Mouse (Mus musculus) thymus, adult 2 months (tissue): Measurements from ENCODE around the gene Atf3.

Source experiments
- CTCF ChIP-seq: fragments of 200-500 bp; IDR thresholded peaks from 2 replicates; pipeline ENCODE4 v1.5.1; 2012; ENCODE audit warnings: mild to moderate bottlenecking, control low read depth, low read length, moderate library complexity, borderline replicate concordance; ENCODE audit not compliant: control insufficient read depth, poor library complexity, insufficient read depth; ENCODE audit errors: extremely low read depth
- POLR2A ChIP-seq: fragments of 200-500 bp; IDR thresholded peaks from 2 replicates; pipeline ENCODE4 v1.6.1; 2012; ENCODE audit warnings: mild to moderate bottlenecking, low read length, control low read depth, moderate library complexity; ENCODE audit not compliant: control insufficient read depth, poor library complexity, insufficient read depth; ENCODE audit errors: extremely low read depth

DNA sequence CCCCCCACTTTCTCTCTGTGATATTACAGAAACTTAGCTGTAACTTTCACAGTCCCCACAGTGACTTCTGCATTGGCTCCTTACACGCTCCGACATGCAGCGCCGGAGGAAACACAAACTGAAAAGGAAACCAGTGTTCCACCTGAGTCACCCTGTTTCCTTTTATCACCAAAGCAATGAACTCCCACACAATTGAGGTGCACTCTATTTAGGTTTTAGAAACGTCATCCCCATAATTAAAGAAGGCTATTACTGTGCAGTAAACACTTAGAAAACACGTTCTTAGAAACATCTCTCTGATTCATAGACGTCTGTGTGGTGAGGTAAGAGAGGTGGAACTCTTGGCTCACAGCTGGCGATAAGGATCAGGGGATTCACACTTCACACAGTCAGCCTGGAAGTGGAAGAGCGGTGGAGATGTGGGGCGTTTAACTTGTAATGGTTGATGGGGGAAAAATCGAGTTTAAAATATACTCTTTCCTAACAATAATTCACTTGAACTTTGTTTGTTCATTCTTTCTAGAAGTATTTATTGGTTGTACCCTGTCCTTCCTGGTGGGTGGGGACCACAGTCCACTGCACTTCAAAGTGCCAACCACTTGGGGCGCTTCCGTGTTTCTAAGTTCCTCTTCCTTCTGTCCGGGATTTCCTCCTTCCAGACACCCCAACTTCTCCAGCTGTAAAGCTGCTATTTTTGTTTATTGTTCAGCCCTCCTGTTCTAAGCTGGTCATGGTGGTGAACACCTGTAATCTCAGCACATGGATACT is 24.0 kb downstream of the Atf3 start:
- TF ChIP-seq CTCF (no peak), POLR2A (no peak)
